Mouse (Mus musculus): ENCODE measurements around the gene BC051142. TPM values are rescaled to one million over a fixed set of nuclear protein-coding genes. Genes with fewer than 3 reads are reported as not detected.

Gene BC051142
- total and polyA plus RNA-seq, 2 experiments from 2014 or later, result 0.41 TPM; not detected in 1

DNA sequence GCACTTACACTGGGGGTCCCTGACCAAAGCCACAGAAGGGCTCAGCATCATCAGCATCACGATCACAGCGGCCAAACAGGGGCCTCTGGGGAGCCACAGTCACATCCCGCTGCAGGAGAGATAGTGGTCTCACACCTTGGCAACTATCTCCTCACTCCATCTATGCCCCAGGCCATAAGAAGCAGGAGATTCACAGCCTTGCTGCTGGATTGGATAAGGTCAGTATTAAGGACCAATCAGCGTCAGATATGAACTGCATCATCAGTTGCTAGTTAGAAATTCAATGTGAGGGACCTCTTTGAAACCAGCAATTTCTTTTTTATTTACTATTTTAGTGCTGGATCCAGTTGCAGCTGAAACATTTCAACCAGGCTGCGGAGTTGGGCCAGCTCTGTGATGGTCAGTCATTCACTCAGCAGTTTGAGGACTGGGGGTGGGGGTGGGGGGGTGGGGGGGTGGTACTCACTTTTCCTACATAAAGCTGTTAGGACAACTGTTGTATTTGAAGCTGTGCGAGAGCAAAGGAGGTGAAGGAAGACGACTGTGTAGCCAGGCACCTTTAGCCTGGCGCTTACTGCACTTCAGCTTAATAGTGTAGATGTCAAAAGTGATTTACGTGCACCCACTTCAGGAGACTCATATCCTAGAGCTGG is 436 bp upstream of the BC051142 start:
- peak; percentile 60 for DNase-seq (ENCODE audit: low spot score)
- no peak for TF ChIP-seq CTCF (IDR thresholded peaks at IDR 0.05; ENCODE audit: low read depth)
- no peak for TF ChIP-seq EP300 (IDR thresholded peaks at IDR 0.05; ENCODE audit: low read depth)
- H3K27me3 ChIP-seq (ENCODE audit: control insufficient read depth, insufficient read depth, low read length), result no peaks in the 10 kb centered on the region
- no peak overlapping the region for H3K27ac ChIP-seq (ENCODE audit: low read depth)
- no peaks in the 10 kb centered on the region for H3K4me1 ChIP-seq (ENCODE audit: control insufficient read depth, insufficient read depth)
- H3K9ac ChIP-seq (replicated peaks; ENCODE audit: low read depth, low read length), result no peak overlapping the region; the same call in 1 of the 2 replicates
- no peaks in the 10 kb centered on the region for H3K9me3 ChIP-seq (replicated peaks; ENCODE audit: control insufficient read depth, low read length)
- peak overlapping the region; percentile 79 for H3K4me2 ChIP-seq (ENCODE audit: low read depth, low read length)
- H3K4me3 ChIP-seq (ENCODE audit: low read depth, low read length), result peak overlapping the region; percentile 50
- no peaks in the 10 kb centered on the region for H3K36me3 ChIP-seq (replicated peaks; ENCODE audit: control insufficient read depth, insufficient read depth, low read length)
- ATAC-seq (ENCODE audit: insufficient read depth, low read depth), result peak; percentile 70
- 16% methylated on average over 9 of the region's 9 CpGs for WGBS

DNA sequence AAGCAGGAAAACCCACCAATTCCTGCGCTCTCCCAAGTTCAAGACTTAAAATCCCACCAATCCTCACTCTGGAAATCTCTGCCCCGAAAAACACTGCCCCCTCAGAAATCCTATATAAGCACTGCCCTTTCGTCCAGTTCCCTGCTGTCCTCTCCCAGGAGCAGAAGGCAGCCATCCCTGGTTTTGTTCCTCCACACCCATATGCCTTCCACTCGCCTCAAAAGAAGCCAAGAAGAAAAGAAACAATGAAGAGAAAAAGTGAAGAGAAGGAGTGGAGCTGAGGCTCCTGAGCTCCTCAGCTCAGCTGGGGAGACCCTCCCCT is 735 bp downstream of the BC051142 start:
- no peaks in the 10 kb centered on the region for H3K27me3 ChIP-seq (ENCODE audit: control insufficient read depth, insufficient read depth, low read length)

GRCm38 (mm10) chr17:34411117-34411516 is 12.5 kb downstream of the BC051142 start:
- H3K36me3 ChIP-seq (replicated peaks; ENCODE audit: control insufficient read depth, insufficient read depth, low read length), result no peaks in the 10 kb centered on the region
- ATAC-seq (ENCODE audit: insufficient read depth, low read depth), result no peak
- no peak overlapping the region for H3K27ac ChIP-seq (ENCODE audit: low read depth)
- TF ChIP-seq EP300 (IDR thresholded peaks at IDR 0.05; ENCODE audit: low read depth) (no peak), CTCF (IDR thresholded peaks at IDR 0.05; ENCODE audit: low read depth) (peak; percentile 78)
- no peak overlapping the region for H3K4me3 ChIP-seq (ENCODE audit: low read depth, low read length)
- no peak overlapping the region for H3K9ac ChIP-seq (replicated peaks; ENCODE audit: low read depth, low read length)
- H3K4me2 ChIP-seq (ENCODE audit: low read depth, low read length), result no peak overlapping the region
- no peaks in the 10 kb centered on the region for H3K9me3 ChIP-seq (replicated peaks; ENCODE audit: control insufficient read depth, low read length)
- H3K27me3 ChIP-seq (ENCODE audit: control insufficient read depth, insufficient read depth, low read length), result 0 out of 2 replicates have a peak, but pooled peaks cover 5% of the 10 kb centered on the region
- 20% methylated on average over 6 of the region's 6 CpGs for WGBS
- no peaks in the 10 kb centered on the region for H3K4me1 ChIP-seq (ENCODE audit: control insufficient read depth, insufficient read depth)
- peak; percentile 39 for DNase-seq (ENCODE audit: low spot score)

More for the DNA sequence above, 735 bp downstream of the BC051142 start:
- H3K9ac ChIP-seq (replicated peaks; ENCODE audit: low read depth, low read length), result no peak overlapping the region
- peak overlapping the region; percentile 50; the same call in 1 of the 2 replicates for H3K4me3 ChIP-seq (ENCODE audit: low read depth, low read length)
- DNase-seq (ENCODE audit: low spot score), result no peak
- H3K9me3 ChIP-seq (replicated peaks; ENCODE audit: control insufficient read depth, low read length), result no peaks in the 10 kb centered on the region
- no peaks in the 10 kb centered on the region for H3K4me1 ChIP-seq (ENCODE audit: control insufficient read depth, insufficient read depth)
- TF ChIP-seq CTCF (IDR thresholded peaks at IDR 0.05; ENCODE audit: low read depth) (no peak), EP300 (IDR thresholded peaks at IDR 0.05; ENCODE audit: low read depth) (no peak)
- no peak overlapping the region for H3K27ac ChIP-seq (ENCODE audit: low read depth)
- no peaks in the 10 kb centered on the region for H3K36me3 ChIP-seq (replicated peaks; ENCODE audit: control insufficient read depth, insufficient read depth, low read length)
- WGBS, result 41% methylated on average over 4 of the region's 4 CpGs
- H3K4me2 ChIP-seq (ENCODE audit: low read depth, low read length), result peak overlapping the region; percentile 79; the same call in 1 of the 2 replicates
- ATAC-seq (ENCODE audit: insufficient read depth, low read depth), result no peak

DNA sequence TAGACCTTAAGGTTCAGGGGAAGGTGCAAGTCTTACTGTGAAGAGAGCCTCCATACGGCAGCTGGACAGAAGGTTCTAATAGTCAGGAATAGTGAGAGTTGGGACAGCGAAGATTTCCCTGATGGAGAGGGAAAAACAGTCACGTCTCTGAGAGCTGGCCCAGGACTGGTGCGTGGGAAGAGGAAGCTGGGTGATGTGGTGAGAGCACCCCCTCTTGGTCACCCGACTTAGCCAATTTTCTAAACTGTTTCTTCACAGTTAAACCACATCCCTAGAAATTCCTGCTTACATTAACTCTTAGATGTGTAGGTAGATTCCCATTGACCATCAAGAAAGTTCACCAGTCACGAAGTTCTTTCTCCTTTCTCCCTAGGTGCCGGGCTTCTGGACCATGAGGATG is 21.4 kb downstream of the BC051142 start:
- Histone ChIP-seq H3K27ac (ENCODE audit: low read depth) (no peak overlapping the region), H3K4me2 (ENCODE audit: low read depth, low read length) (no peak overlapping the region), H3K27me3 (ENCODE audit: control insufficient read depth, insufficient read depth, low read length) (no peaks in the 10 kb centered on the region), H3K9me3 (replicated peaks; ENCODE audit: control insufficient read depth, low read length) (no peaks in the 10 kb centered on the region), H3K36me3 (replicated peaks; ENCODE audit: control insufficient read depth, insufficient read depth, low read length) (no peaks in the 10 kb centered on the region), H3K4me1 (ENCODE audit: control insufficient read depth, insufficient read depth) (no peaks in the 10 kb centered on the region), H3K9ac (replicated peaks; ENCODE audit: low read depth, low read length) (no peak overlapping the region), H3K4me3 (ENCODE audit: low read depth, low read length) (no peak overlapping the region)
- 51% methylated on average over 7 of the region's 7 CpGs for WGBS
- DNase-seq (ENCODE audit: low spot score), result no peak
- no peak for ATAC-seq (ENCODE audit: insufficient read depth, low read depth)
- no peak for TF ChIP-seq EP300 (IDR thresholded peaks at IDR 0.05; ENCODE audit: low read depth)
- TF ChIP-seq CTCF (IDR thresholded peaks at IDR 0.05; ENCODE audit: low read depth), result no peak

DNA sequence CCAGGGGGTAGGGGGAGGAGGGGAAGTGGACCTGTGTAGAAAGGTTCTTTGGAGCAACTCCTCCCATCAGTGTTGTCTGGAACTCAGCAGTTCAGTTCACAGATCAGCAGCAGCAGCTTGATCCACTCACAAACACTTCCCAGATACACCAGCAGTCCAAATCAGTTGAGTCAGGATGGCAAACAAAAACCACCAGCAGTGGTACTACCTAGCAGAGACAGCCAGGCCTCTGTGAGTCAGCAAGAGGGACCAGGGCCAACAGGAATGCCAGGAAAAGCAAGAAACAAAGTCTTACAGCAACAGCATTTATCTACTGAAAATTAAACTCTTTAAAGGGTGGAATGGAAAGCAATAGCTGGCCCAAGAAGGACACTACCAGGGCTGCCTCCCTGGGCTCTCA is 29.0 kb downstream of the BC051142 start:
- Histone ChIP-seq H3K4me1 (ENCODE audit: control insufficient read depth, insufficient read depth) (no peaks in the 10 kb centered on the region), H3K27me3 (ENCODE audit: control insufficient read depth, insufficient read depth, low read length) (no peaks in the 10 kb centered on the region), H3K4me2 (ENCODE audit: low read depth, low read length) (no peak overlapping the region), H3K4me3 (ENCODE audit: low read depth, low read length) (no peak overlapping the region), H3K9me3 (replicated peaks; ENCODE audit: control insufficient read depth, low read length) (no peaks in the 10 kb centered on the region), H3K36me3 (replicated peaks; ENCODE audit: control insufficient read depth, insufficient read depth, low read length) (no peaks in the 10 kb centered on the region), H3K9ac (replicated peaks; ENCODE audit: low read depth, low read length) (no peak overlapping the region), H3K27ac (ENCODE audit: low read depth) (no peak overlapping the region)
- no peak for TF ChIP-seq CTCF (IDR thresholded peaks at IDR 0.05; ENCODE audit: low read depth)
- no peak for TF ChIP-seq EP300 (IDR thresholded peaks at IDR 0.05; ENCODE audit: low read depth)
- DNase-seq (ENCODE audit: low spot score), result no peak
- ATAC-seq (ENCODE audit: insufficient read depth, low read depth), result no peak

DNA sequence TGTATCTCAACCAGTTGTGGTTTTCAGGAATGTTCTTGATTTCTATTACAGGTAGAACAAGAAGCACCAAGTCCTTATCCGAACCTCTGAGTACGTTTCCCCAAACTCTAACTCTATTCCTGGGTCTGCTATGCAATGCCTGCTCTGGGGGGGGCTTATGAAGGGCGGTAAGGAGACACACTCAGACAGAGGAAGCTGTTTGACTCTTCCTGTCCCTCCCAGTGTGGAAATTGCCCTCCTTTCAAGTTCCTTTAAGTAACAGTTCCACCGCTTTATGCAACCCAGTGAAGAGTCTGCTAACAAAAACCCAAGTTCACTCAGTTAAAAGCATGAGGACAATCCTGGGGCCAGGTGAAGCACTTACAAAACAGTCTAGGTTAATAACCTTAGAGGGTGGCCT is 38.5 kb downstream of the BC051142 start:
- no peaks in the 10 kb centered on the region for H3K36me3 ChIP-seq (replicated peaks; ENCODE audit: control insufficient read depth, insufficient read depth, low read length)
- no peaks in the 10 kb centered on the region for H3K9me3 ChIP-seq (replicated peaks; ENCODE audit: control insufficient read depth, low read length)
- H3K27ac ChIP-seq (ENCODE audit: low read depth), result no peak overlapping the region
- H3K4me1 ChIP-seq (ENCODE audit: control insufficient read depth, insufficient read depth), result no peaks in the 10 kb centered on the region
- H3K4me3 ChIP-seq (ENCODE audit: low read depth, low read length), result no peak overlapping the region
- ATAC-seq (ENCODE audit: insufficient read depth, low read depth), result no peak
- H3K4me2 ChIP-seq (ENCODE audit: low read depth, low read length), result no peak overlapping the region
- DNase-seq (ENCODE audit: low spot score), result no peak
- no peak overlapping the region for H3K9ac ChIP-seq (replicated peaks; ENCODE audit: low read depth, low read length)
- no peaks in the 10 kb centered on the region for H3K27me3 ChIP-seq (ENCODE audit: control insufficient read depth, insufficient read depth, low read length)
- WGBS, result 49% methylated on average over 4 of the region's 4 CpGs
- TF ChIP-seq CTCF (IDR thresholded peaks at IDR 0.05; ENCODE audit: low read depth), result no peak

All from heart, postnatal 0 days (tissue).